Mouse (Mus musculus): ENCODE measurements around the gene Irgq. TPM values are rescaled to one million over a fixed set of nuclear protein-coding genes. Genes with fewer than 3 reads are reported as not detected.

The Irgq gene
- total and polyA plus RNA-seq, 2 experiments from 2014 or later: 4.8 to 24.5 TPM

DNA sequence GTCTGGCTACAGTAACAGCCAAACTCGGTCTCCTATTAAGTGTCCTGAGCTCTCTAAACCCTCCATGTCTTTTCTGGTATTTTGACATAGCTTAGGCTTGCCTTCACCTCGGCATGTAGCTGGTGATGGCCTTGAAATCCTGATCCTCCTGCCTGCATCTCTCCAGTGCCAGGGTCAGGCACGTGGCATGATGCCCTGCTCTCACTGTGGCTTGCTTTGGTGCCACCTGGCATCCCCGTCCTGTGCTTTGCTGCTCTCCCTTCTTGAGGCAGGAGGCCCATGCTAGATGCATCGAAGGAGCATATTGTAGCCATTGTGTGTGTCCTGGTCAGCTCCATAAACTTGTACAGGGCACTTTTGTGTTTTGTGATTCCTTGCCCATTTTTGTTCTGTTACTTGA, 7.1 kb downstream of the Irgq start:
- no peak overlapping the region for H3K9ac ChIP-seq (replicated peaks; ENCODE audit: low read depth, low read length)
- H3K4me3 ChIP-seq (ENCODE audit: low read depth, low read length): no peak overlapping the region
- H3K27me3 ChIP-seq (ENCODE audit: control insufficient read depth, insufficient read depth, low read length): no peaks in the 10 kb centered on the region
- no peak overlapping the region for H3K27ac ChIP-seq (ENCODE audit: low read depth)
- TF ChIP-seq CTCF (IDR thresholded peaks at IDR 0.05; ENCODE audit: low read depth) (no peak), EP300 (IDR thresholded peaks at IDR 0.05; ENCODE audit: low read depth) (no peak)
- 77% methylated on average over 5 of the region's 5 CpGs for WGBS
- H3K4me2 ChIP-seq (ENCODE audit: low read depth, low read length): no peak overlapping the region
- no peaks in the 10 kb centered on the region for H3K9me3 ChIP-seq (replicated peaks; ENCODE audit: control insufficient read depth, low read length)
- DNase-seq (ENCODE audit: low spot score) (no peak), ATAC-seq (ENCODE audit: insufficient read depth, low read depth) (no peak)
- peaks cover 37% of the 10 kb centered on the region for H3K36me3 ChIP-seq (replicated peaks; ENCODE audit: control insufficient read depth, insufficient read depth, low read length)
- no peaks in the 10 kb centered on the region for H3K4me1 ChIP-seq (ENCODE audit: control insufficient read depth, insufficient read depth)

DNA sequence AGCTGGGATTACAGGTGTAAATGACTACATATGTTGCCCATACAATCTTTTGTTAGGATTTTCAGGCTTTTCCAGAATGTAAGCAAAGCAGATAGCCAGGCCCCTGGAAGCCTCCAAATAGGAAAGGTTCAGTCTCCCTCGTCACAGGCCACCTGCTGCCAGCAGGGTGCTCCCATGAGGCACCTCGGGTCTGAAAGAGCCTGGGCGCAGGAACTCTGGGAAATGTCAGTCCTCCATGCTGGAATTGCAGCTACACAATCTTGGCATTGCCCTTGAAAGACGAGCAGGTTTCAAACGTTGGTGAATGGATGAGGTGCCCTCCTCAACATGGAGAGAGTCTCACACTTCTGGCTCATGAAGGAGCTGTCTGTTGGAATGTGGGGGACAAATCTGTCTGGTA, 7.7 kb downstream of the Irgq start:
- no peak overlapping the region for H3K4me2 ChIP-seq (ENCODE audit: low read depth, low read length)
- H3K4me3 ChIP-seq (ENCODE audit: low read depth, low read length): no peak overlapping the region
- H3K27me3 ChIP-seq (ENCODE audit: control insufficient read depth, insufficient read depth, low read length): no peaks in the 10 kb centered on the region
- ATAC-seq (ENCODE audit: insufficient read depth, low read depth): no peak
- no peaks in the 10 kb centered on the region for H3K9me3 ChIP-seq (replicated peaks; ENCODE audit: control insufficient read depth, low read length)
- no peak for DNase-seq (ENCODE audit: low spot score)
- TF ChIP-seq CTCF (IDR thresholded peaks at IDR 0.05; ENCODE audit: low read depth): no peak
- TF ChIP-seq EP300 (IDR thresholded peaks at IDR 0.05; ENCODE audit: low read depth): no peak
- H3K36me3 ChIP-seq (replicated peaks; ENCODE audit: control insufficient read depth, insufficient read depth, low read length): peaks cover 35% of the 10 kb centered on the region
- H3K27ac ChIP-seq (ENCODE audit: low read depth): no peak overlapping the region
- WGBS: 26% methylated on average over 5 of the region's 5 CpGs
- no peaks in the 10 kb centered on the region for H3K4me1 ChIP-seq (ENCODE audit: control insufficient read depth, insufficient read depth)
- no peak overlapping the region for H3K9ac ChIP-seq (replicated peaks; ENCODE audit: low read depth, low read length)

- ATAC-seq (ENCODE audit: insufficient read depth, low read depth): no peak
- WGBS: 72% methylated on average over 5 of the region's 5 CpGs
- Histone ChIP-seq H3K4me3 (ENCODE audit: low read depth, low read length) (no peak overlapping the region), H3K9ac (replicated peaks; ENCODE audit: low read depth, low read length) (no peak overlapping the region), H3K4me2 (ENCODE audit: low read depth, low read length) (no peak overlapping the region), H3K27me3 (ENCODE audit: control insufficient read depth, insufficient read depth, low read length) (no peaks in the 10 kb centered on the region), H3K9me3 (replicated peaks; ENCODE audit: control insufficient read depth, low read length) (no peaks in the 10 kb centered on the region), H3K27ac (ENCODE audit: low read depth) (no peak overlapping the region), H3K36me3 (replicated peaks; ENCODE audit: control insufficient read depth, insufficient read depth, low read length) (peaks cover 29% of the 10 kb centered on the region), H3K4me1 (ENCODE audit: control insufficient read depth, insufficient read depth) (no peaks in the 10 kb centered on the region)
- no peak for DNase-seq (ENCODE audit: low spot score)
- TF ChIP-seq CTCF (IDR thresholded peaks at IDR 0.05; ENCODE audit: low read depth): no peak
- no peak for TF ChIP-seq EP300 (IDR thresholded peaks at IDR 0.05; ENCODE audit: low read depth)
Measured at GRCm38 (mm10) chr7:24538701-24539100, 8.2 kb downstream of the Irgq start.

GRCm38 (mm10) chr7:24539686-24540085, 9.2 kb downstream of the Irgq start:
- TF ChIP-seq CTCF (IDR thresholded peaks at IDR 0.05; ENCODE audit: low read depth) (no peak), EP300 (IDR thresholded peaks at IDR 0.05; ENCODE audit: low read depth) (no peak)
- ATAC-seq (ENCODE audit: insufficient read depth, low read depth) (no peak), DNase-seq (ENCODE audit: low spot score) (no peak)
- Histone ChIP-seq H3K9me3 (replicated peaks; ENCODE audit: control insufficient read depth, low read length) (no peaks in the 10 kb centered on the region), H3K4me3 (ENCODE audit: low read depth, low read length) (no peak overlapping the region), H3K36me3 (replicated peaks; ENCODE audit: control insufficient read depth, insufficient read depth, low read length) (peaks cover 19% of the 10 kb centered on the region), H3K27me3 (ENCODE audit: control insufficient read depth, insufficient read depth, low read length) (no peaks in the 10 kb centered on the region), H3K4me1 (ENCODE audit: control insufficient read depth, insufficient read depth) (no peaks in the 10 kb centered on the region), H3K9ac (replicated peaks; ENCODE audit: low read depth, low read length) (no peak overlapping the region), H3K27ac (ENCODE audit: low read depth) (no peak overlapping the region), H3K4me2 (ENCODE audit: low read depth, low read length) (no peak overlapping the region)
- WGBS: 87% methylated on average over 4 of the region's 4 CpGs

- TF ChIP-seq CTCF (IDR thresholded peaks at IDR 0.05; ENCODE audit: low read depth) (no peak), EP300 (IDR thresholded peaks at IDR 0.05; ENCODE audit: low read depth) (no peak)
- ATAC-seq (ENCODE audit: insufficient read depth, low read depth) (no peak), DNase-seq (ENCODE audit: low spot score) (no peak)
- H3K4me2 ChIP-seq (ENCODE audit: low read depth, low read length): no peak overlapping the region
- H3K4me3 ChIP-seq (ENCODE audit: low read depth, low read length): no peak overlapping the region
- H3K27me3 ChIP-seq (ENCODE audit: control insufficient read depth, insufficient read depth, low read length): no peaks in the 10 kb centered on the region
- no peak overlapping the region for H3K9ac ChIP-seq (replicated peaks; ENCODE audit: low read depth, low read length)
- no peaks in the 10 kb centered on the region for H3K9me3 ChIP-seq (replicated peaks; ENCODE audit: control insufficient read depth, low read length)
- no peak overlapping the region for H3K27ac ChIP-seq (ENCODE audit: low read depth)
- H3K4me1 ChIP-seq (ENCODE audit: control insufficient read depth, insufficient read depth): peaks cover 4% of the 10 kb centered on the region; the same call in 1 of the 2 replicates
- H3K36me3 ChIP-seq (replicated peaks; ENCODE audit: control insufficient read depth, insufficient read depth, low read length): peaks cover 8% of the 10 kb centered on the region
- WGBS: 71% methylated on average over 2 of the region's 2 CpGs
Measured at GRCm38 (mm10) chr7:24544506-24544905, 14.0 kb downstream of the Irgq start.

- Histone ChIP-seq H3K4me3 (ENCODE audit: low read depth, low read length) (peak within 1 kb of the TSS; percentile 84), H3K4me1 (ENCODE audit: control insufficient read depth, insufficient read depth) (peaks cover 4% of the 10 kb centered on the region; the same call in 1 of the 2 replicates), H3K27ac (ENCODE audit: low read depth) (peak within 1 kb of the TSS; percentile 24), H3K9me3 (replicated peaks; ENCODE audit: control insufficient read depth, low read length) (no peaks in the 10 kb centered on the region), H3K9ac (replicated peaks; ENCODE audit: low read depth, low read length) (peak within 1 kb of the TSS; percentile 82), H3K4me2 (ENCODE audit: low read depth, low read length) (peak within 1 kb of the TSS; percentile 85), H3K36me3 (replicated peaks; ENCODE audit: control insufficient read depth, insufficient read depth, low read length) (peaks cover 16% of the 10 kb centered on the region), H3K27me3 (ENCODE audit: control insufficient read depth, insufficient read depth, low read length) (no peaks in the 10 kb centered on the region)
- no peak for DNase-seq (ENCODE audit: low spot score)
- ATAC-seq (ENCODE audit: insufficient read depth, low read depth): no peak
- WGBS: 29% methylated on average over 13 of the region's 13 CpGs
- TF ChIP-seq CTCF (IDR thresholded peaks at IDR 0.05; ENCODE audit: low read depth) (no peak), EP300 (IDR thresholded peaks at IDR 0.05; ENCODE audit: low read depth) (no peak)
Measured at GRCm38 (mm10) chr7:24546068-24546614, 15.7 kb downstream of the Irgq start, which contains the start of the genes Pinlyp and Xrcc1. Gene Pinlyp (minus strand): TSS chr7:24546118. Gene Xrcc1 (plus strand): TSS chr7:24546289.

Data from heart, postnatal 0 days (tissue).